Mouse (Mus musculus): ENCODE measurements around the gene Tomm40l. TPM values are rescaled to one million over a fixed set of nuclear protein-coding genes. Genes with fewer than 3 reads are reported as not detected.

Tomm40l gene
- total and polyA plus RNA-seq, 3 experiments: 9.7 to 31.9 (median 26.4) TPM

- no peak for ATAC-seq (ENCODE audit: extremely low read depth, insufficient number of reproducible peaks, low FRiP score, poor library complexity, severe bottlenecking)
- peaks cover 45% of the 10 kb centered on the region for H3K4me1 ChIP-seq (ENCODE audit: insufficient read depth, low read depth, low read length)
Measured at GRCm38 (mm10) chr1:171268341-171268740, 46.0 kb upstream of the Tomm40l start.

DNA sequence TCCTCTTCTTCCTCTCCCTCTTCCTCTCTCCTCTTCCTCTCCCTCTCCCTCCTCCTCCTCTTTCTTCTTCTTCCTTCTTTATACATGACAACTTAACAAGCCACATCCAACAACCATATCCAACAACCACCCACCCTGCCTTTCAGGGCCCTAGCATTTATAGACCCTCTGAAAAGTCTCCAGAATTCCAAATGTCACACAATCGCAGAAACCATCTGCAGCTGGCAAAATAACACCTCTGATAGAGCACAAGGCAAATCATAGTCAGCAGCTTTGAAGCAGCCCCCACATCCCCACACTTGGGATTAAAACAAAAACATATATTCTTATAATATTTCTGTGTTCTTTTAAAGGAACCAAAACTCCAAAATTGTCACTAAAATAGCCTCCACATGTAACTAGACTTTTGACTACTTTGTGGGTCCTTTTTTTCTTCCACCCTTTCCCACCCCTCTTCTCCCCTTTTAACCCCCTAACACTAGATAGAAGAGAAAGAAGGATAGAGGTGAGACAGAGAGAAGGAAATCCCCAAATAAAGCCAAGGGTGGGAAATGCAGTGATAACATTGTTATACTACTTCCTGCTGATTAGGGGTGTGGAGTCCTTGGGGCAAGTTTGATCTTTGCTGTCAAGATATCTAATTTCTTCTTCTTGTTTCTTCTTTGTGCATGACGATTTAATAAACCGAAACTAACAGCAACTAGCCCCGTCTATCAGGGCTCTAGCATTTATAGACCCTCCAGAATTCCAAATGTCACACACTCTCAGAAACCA is 43.8 kb upstream of the Tomm40l start:
- ATAC-seq (ENCODE audit: extremely low read depth, insufficient number of reproducible peaks, low FRiP score, poor library complexity, severe bottlenecking) (no peak), DNase-seq (ENCODE audit: low spot score) (no peak)
- no peaks in the 10 kb centered on the region for H3K9me3 ChIP-seq (replicated peaks)
- H3K4me3 ChIP-seq (ENCODE audit: low read depth, low read length): no peak overlapping the region
- H3K36me3 ChIP-seq (replicated peaks): no peaks in the 10 kb centered on the region
- TF ChIP-seq GATA1 (IDR thresholded peaks at IDR 0.05; ENCODE audit: borderline replicate concordance, low read length) (no peak), GATA2 (IDR thresholded peaks at IDR 0.05; ENCODE audit: borderline replicate concordance, low read depth, low read length) (no peak), CTCF (IDR thresholded peaks at IDR 0.05; ENCODE audit: low read depth, low read length) (no peak), TAL1 (conservative IDR thresholded peaks at IDR 0.05; ENCODE audit: low read depth, low read length) (no peak), POLR2AphosphoS5 (IDR thresholded peaks at IDR 0.05; ENCODE audit: insufficient replicate concordance, low read depth, low read length) (no peak)
- H3K27me3 ChIP-seq (ENCODE audit: insufficient read depth, low read length): peaks cover 13% of the 10 kb centered on the region
- H3K4me1 ChIP-seq (ENCODE audit: insufficient read depth, low read depth, low read length): peaks cover 29% of the 10 kb centered on the region

More at GRCm38 (mm10) chr1:171268341-171268740, 46.0 kb upstream of the Tomm40l start:
- DNase-seq (ENCODE audit: low spot score): no peak
- no peak overlapping the region for H3K4me3 ChIP-seq (ENCODE audit: low read depth, low read length)
- TF ChIP-seq TAL1 (conservative IDR thresholded peaks at IDR 0.05; ENCODE audit: low read depth, low read length): no peak
- H3K36me3 ChIP-seq (replicated peaks): peaks cover 19% of the 10 kb centered on the region
- H3K9me3 ChIP-seq (replicated peaks): no peaks in the 10 kb centered on the region
- H3K27me3 ChIP-seq (ENCODE audit: insufficient read depth, low read length): no peaks in the 10 kb centered on the region; the same call in 1 of the 2 replicates

DNA sequence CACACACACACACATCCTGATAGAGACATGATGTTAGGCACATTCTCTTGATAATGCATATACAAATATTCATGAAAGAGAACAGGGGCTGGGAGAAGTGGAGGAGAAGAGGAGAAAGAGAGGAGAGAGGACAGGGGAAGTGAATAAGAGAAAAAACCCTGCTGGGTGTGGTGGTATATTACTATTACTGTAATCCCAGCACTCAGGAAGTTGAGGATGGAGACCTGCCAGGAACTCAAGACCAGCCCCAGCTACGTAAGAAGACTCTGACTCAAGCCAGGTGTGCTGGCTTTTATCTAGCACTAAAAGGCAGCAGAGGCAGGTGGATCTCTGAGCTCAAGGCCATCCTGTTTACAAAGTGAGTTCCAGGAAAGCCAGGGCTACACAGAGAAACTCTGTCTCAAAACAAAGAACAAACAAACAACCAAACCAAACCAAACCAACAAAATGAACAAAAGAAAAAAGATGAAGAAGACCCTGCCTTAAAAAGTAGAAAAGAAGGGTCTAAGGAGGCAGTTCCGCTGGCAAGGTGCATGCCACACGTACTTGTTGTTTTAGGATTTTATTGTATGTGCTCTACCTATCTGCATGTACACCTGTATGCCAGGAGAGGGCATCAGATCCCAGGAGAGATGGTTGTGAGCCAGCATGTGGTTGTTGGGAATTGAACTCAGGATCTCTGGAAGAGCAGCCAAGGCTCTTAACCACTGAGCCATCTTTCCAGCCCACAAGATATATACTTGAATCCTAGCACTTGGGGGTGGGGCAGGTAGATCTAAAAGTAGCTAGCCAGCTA is 41.5 kb upstream of the Tomm40l start:
- H3K27me3 ChIP-seq (ENCODE audit: insufficient read depth, low read length): peaks cover 32% of the 10 kb centered on the region
- H3K4me3 ChIP-seq (ENCODE audit: low read depth, low read length): no peak overlapping the region
- ATAC-seq (ENCODE audit: extremely low read depth, insufficient number of reproducible peaks, low FRiP score, poor library complexity, severe bottlenecking) (no peak), DNase-seq (ENCODE audit: low spot score) (no peak)
- no peaks in the 10 kb centered on the region for H3K9me3 ChIP-seq (replicated peaks)
- peaks cover 18% of the 10 kb centered on the region for H3K4me1 ChIP-seq (ENCODE audit: insufficient read depth, low read depth, low read length)
- TF ChIP-seq GATA1 (IDR thresholded peaks at IDR 0.05; ENCODE audit: borderline replicate concordance, low read length): no peak
- no peak for TF ChIP-seq TAL1 (conservative IDR thresholded peaks at IDR 0.05; ENCODE audit: low read depth, low read length)
- no peak for TF ChIP-seq GATA2 (IDR thresholded peaks at IDR 0.05; ENCODE audit: borderline replicate concordance, low read depth, low read length)
- no peak for TF ChIP-seq CTCF (IDR thresholded peaks at IDR 0.05; ENCODE audit: low read depth, low read length)
- TF ChIP-seq POLR2AphosphoS5 (IDR thresholded peaks at IDR 0.05; ENCODE audit: insufficient replicate concordance, low read depth, low read length): no peak
- H3K36me3 ChIP-seq (replicated peaks): no peaks in the 10 kb centered on the region

DNA sequence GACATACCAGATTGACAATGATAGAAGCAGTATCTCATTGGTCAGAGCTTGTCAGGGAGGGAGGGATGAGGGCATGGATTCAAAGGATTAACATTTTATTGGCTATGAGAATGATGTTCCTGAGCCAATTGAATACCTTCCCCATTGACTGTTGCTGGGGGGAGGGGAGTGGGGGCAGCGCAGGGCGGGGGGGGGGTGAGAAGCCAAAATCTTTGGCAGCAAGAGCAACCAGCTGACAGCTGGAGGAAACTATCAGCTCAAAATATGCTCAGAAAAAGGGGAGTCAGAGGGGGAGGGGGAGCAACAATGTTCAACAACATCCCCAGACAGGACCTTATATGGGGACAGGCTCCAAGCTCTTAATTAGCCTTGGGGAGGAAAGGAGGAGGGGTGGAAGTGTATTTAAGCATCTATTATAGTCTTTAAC is 40.9 kb upstream of the Tomm40l start:
- peaks cover 15% of the 10 kb centered on the region for H3K4me1 ChIP-seq (ENCODE audit: insufficient read depth, low read depth, low read length)
- H3K27me3 ChIP-seq (ENCODE audit: insufficient read depth, low read length): peaks cover 35% of the 10 kb centered on the region

GRCm38 (mm10) chr1:171262594-171263130 is 40.3 kb upstream of the Tomm40l start:
- no peaks in the 10 kb centered on the region for H3K9me3 ChIP-seq (replicated peaks)
- TF ChIP-seq GATA2 (IDR thresholded peaks at IDR 0.05; ENCODE audit: borderline replicate concordance, low read depth, low read length): no peak
- TF ChIP-seq GATA1 (IDR thresholded peaks at IDR 0.05; ENCODE audit: borderline replicate concordance, low read length): no peak
- TF ChIP-seq POLR2AphosphoS5 (IDR thresholded peaks at IDR 0.05; ENCODE audit: insufficient replicate concordance, low read depth, low read length): no peak
- no peak for TF ChIP-seq CTCF (IDR thresholded peaks at IDR 0.05; ENCODE audit: low read depth, low read length)
- no peak for TF ChIP-seq TAL1 (conservative IDR thresholded peaks at IDR 0.05; ENCODE audit: low read depth, low read length)
- no peak for ATAC-seq (ENCODE audit: extremely low read depth, insufficient number of reproducible peaks, low FRiP score, poor library complexity, severe bottlenecking)
- peaks cover 38% of the 10 kb centered on the region for H3K27me3 ChIP-seq (ENCODE audit: insufficient read depth, low read length)
- peaks cover 15% of the 10 kb centered on the region for H3K4me1 ChIP-seq (ENCODE audit: insufficient read depth, low read depth, low read length)
- no peak overlapping the region for H3K4me3 ChIP-seq (ENCODE audit: low read depth, low read length)
- H3K36me3 ChIP-seq (replicated peaks): no peaks in the 10 kb centered on the region
- DNase-seq (ENCODE audit: low spot score): no peak

More for the DNA sequence above, 40.9 kb upstream of the Tomm40l start:
- ATAC-seq (ENCODE audit: extremely low read depth, insufficient number of reproducible peaks, low FRiP score, poor library complexity, severe bottlenecking): no peak
- DNase-seq (ENCODE audit: low spot score): no peak
- Histone ChIP-seq H3K9me3 (replicated peaks) (no peaks in the 10 kb centered on the region), H3K4me3 (ENCODE audit: low read depth, low read length) (no peak overlapping the region), H3K36me3 (replicated peaks) (no peaks in the 10 kb centered on the region)
- TF ChIP-seq GATA1 (IDR thresholded peaks at IDR 0.05; ENCODE audit: borderline replicate concordance, low read length): no peak
- TF ChIP-seq CTCF (IDR thresholded peaks at IDR 0.05; ENCODE audit: low read depth, low read length): no peak
- no peak for TF ChIP-seq TAL1 (conservative IDR thresholded peaks at IDR 0.05; ENCODE audit: low read depth, low read length)
- TF ChIP-seq GATA2 (IDR thresholded peaks at IDR 0.05; ENCODE audit: borderline replicate concordance, low read depth, low read length): no peak
- no peak for TF ChIP-seq POLR2AphosphoS5 (IDR thresholded peaks at IDR 0.05; ENCODE audit: insufficient replicate concordance, low read depth, low read length)

DNA sequence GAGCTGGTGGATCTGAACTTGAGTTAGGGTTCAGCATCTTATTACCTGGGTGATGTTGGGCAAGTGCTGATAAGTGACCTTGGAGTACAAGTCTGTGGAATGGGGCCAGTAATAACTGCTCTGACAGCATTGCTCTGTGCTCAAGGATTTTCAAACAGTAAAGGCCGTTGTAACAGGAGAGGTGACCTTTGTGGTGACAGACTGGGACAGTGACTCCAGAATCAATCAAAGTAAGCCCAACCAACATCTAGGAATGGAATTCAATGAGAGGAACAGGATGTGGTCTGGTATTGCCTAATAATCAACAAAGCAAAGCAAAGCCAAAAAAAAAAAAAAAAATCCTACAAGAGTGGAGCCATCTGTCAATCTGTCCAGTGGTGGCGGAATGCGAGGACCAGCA is 38.0 kb upstream of the Tomm40l start:
- H3K9me3 ChIP-seq (replicated peaks): no peaks in the 10 kb centered on the region
- no peaks in the 10 kb centered on the region for H3K36me3 ChIP-seq (replicated peaks)
- no peak overlapping the region for H3K4me3 ChIP-seq (ENCODE audit: low read depth, low read length)
- peaks cover 21% of the 10 kb centered on the region for H3K4me1 ChIP-seq (ENCODE audit: insufficient read depth, low read depth, low read length)
- ATAC-seq (ENCODE audit: extremely low read depth, insufficient number of reproducible peaks, low FRiP score, poor library complexity, severe bottlenecking) (no peak), DNase-seq (ENCODE audit: low spot score) (no peak)
- TF ChIP-seq TAL1 (conservative IDR thresholded peaks at IDR 0.05; ENCODE audit: low read depth, low read length) (no peak), GATA2 (IDR thresholded peaks at IDR 0.05; ENCODE audit: borderline replicate concordance, low read depth, low read length) (no peak), POLR2AphosphoS5 (IDR thresholded peaks at IDR 0.05; ENCODE audit: insufficient replicate concordance, low read depth, low read length) (no peak), GATA1 (IDR thresholded peaks at IDR 0.05; ENCODE audit: borderline replicate concordance, low read length) (no peak), CTCF (IDR thresholded peaks at IDR 0.05; ENCODE audit: low read depth, low read length) (no peak)
- H3K27me3 ChIP-seq (ENCODE audit: insufficient read depth, low read length): peaks cover 47% of the 10 kb centered on the region
